Mouse (Mus musculus) E14TG2a.4 (cell line): ENCODE results near the gene Sorbs2.

Experiments
- CTCF ChIP-seq: conservative IDR thresholded peaks from 2 replicates; pipeline ENCODE4 v1.5.1; 2014; ENCODE audit warnings: low read length
- NANOG ChIP-seq: IDR thresholded peaks from 2 replicates; pipeline ENCODE4 v1.6.1; 2014; ENCODE audit warnings: borderline replicate concordance, low read length, mixed read lengths

GRCm38 (mm10) chr8:45700100-45700499 is 192.5 kb downstream of the Sorbs2 start:
- TF ChIP-seq CTCF (no peak), NANOG (no peak)
